Mouse (Mus musculus) c-Kit-positive CD71-positive TER-119-negative erythroid progenitor cells, embryonic 14.5 days (primary cell): ENCODE data around the gene Calm1.
"Not testable (repeated sequence)": the region's sequence is repeated elsewhere in the genome, so short reads cannot be mapped to it uniquely, and the experiment has no call there.

Experiments
- DNase-seq: peaks from one replicate; pipeline ENCODE4 v3.0.0-alpha.2; 2013; ENCODE audit warnings: low read depth

The Calm1 gene

DNA sequence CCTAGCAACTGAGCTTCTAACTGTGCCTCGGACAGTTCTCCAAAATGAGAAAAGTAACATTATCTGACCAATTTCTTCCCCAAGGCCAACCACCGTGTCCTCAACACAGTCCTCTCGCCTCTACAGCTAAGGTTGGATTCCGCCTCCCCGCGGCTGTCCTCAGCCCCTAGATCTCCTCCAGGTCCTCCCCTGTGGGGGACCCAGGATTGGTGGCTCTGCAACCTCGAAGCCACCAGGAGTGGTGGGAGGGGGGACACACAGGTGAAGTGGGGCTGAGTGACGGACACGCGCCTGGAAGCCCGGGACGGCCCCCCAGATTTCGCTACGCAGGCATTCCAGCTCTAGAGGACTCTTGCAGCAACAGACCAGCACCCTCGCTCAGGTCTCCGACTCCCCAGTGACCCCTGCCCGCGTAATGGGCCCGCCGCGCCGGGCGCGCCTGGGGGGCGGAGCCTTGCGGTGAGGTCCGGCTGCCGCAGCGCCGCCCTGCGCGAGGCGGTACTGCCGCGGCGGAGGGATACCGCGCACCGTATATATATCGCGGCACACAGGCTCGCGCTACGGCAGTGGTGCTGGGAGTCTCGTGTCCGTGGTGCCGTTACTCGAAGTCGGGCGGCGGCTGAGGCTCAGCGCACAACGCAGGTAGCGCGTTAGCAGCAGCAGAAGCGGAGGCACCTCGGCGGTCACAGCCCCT lies at the start of gene Calm1:
Gene Calm1, plus strand, starts transcription at position 469 of the 694 bp plus-strand sequence.
- peak; percentile 80 for DNase-seq

DNA sequence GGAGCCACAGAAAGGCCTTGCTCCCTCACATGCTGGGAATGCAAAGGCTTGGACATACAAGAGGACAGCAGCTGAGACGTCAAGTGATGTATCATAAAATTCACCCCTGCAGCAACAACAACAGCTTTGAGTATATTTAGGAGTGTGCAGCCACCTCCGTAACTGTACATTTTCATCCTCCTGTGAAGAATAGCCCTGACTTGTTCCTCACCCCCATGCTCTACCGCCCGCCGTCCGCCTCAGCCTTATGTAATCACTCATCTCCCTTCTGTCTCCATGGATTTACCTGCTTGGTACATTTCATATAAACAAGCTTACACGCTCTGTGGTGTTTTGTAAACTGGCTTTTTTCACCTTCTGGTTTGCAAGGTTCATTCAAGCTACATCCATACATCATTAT lies 46.8 kb upstream of the Calm1 start:
- DNase-seq, result no peak

DNA sequence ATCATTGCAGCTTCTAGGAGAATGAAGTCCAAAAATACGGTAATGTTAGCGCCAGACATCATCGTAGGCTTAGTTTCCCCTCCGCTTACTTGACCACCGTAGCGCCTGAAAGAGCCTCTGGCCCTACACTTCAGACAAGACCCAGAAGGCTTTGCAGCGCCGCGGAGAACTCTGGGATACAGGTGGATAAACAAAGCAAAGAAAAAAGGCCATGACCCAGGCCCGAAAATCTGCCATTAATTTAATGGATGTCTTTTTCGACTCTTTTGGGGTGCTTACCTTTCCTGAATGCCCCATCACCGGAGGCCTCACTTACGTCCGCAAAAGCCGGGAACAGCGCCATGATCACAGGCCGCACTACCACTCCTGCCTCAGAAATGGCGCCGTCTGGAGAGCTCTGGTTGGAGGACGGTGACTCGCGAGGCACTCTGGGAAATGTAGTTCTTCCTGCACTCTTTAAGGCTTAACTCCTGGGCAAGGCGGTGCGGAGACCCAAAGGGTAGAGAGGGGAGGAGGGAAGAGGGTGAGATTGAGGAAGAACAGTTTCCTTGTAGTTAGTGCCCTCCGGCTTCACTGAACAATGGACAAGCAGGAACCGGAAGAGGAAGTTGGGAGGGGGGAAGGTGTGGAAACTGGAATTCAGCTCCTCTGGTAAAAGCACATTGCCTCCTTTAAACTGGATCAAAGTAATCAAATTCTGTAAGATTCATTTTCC lies 39.8 kb upstream of the Calm1 start, which contains the start of gene Nrde2:
Gene Nrde2, minus strand, starts transcription at position 393 of the 715 bp plus-strand sequence.
- DNase-seq, result peak; percentile 89

DNA sequence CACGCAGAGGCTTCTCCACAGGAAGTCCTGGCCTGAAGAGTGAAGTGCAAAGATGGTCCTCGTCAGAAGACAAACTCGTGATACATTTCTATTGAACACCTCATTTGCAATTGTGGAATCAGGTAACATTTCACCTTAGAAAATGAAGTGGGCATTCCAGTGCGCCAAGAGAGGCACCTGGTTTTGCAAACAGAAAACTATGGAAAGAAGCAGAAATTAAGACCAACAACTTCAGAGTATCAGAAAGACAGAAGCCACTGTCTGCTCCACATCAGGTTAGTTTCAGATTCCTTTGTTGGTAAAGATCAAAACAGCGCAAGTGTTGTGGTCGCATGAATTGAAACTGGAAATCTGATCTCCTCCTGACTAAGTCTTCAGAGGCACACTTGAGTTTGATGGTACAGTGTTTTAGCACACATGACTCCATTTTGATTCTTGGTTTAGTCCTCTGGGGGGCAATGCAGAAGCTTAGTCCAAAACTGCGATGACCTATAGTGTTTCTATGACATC lies 34.2 kb upstream of the Calm1 start:
- DNase-seq, result no peak

GRCm38 (mm10) chr12:100166177-100166576 lies 33.1 kb upstream of the Calm1 start:
- no peak for DNase-seq

GRCm38 (mm10) chr12:100166939-100167338 lies 32.3 kb upstream of the Calm1 start:
- no peak for DNase-seq

DNA sequence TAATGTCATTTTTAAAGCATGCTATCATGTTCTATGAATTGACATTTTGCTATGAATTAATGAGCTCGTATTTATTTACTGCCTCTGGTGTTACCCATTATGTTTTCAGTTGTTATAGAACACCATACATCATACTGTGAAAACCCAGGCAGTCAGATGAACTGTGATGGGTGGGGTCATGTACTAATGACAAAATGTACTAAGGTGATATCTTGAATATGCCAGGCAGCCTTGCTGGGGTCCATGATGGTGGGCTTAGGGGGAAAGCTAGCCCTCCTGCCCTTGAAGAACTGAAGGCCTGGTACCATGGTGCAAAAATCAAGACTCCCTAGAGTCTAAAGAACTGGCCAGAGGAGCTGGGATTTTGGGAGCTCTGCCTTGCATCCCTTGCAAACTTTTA lies 31.7 kb upstream of the Calm1 start:
- DNase-seq, result no peak

DNA sequence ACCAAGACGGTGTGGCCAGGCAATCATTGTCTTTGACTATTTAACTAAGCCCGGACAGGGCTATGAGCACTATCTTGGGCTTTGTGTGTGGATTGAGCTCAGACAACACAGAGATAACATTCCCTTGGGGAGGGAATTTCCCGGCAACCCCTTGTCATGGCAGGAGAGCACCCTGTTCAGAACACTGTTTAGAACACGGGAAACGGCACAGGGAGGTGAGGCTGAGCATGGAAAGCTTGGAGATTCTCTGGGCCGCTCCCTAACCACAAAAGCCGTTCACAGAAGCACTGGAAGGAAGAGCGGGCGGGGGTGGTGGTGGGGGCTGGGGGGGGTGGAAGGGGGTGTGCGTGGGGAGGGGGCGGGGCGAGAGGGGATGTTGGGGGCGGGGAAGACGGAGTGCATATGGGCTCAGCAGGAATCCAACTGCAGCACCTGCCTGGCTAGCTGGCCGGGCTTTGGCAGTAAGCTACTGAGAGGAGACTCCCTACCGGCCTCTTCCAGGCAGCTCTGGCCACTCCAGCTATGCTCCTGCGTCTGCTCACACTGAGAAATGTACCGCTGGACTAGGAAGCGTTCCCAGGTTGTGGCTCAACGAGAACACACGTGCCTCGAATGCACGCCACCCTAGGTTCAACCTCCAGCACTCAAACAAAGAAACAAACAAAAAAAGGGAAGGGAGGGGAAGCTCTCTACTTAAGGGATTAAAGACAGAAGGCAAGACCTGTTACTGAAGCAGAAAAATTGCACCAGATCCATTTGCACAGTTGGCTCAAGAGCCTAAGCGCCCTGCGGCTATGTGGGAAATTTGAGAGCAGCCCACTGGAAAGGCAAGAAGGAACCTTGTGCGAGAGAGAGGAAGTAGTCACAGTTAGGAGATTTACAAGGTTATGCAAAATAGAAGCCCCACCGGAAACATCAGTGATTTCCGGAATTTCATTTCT lies 31.0 kb upstream of the Calm1 start:
- no peak for DNase-seq

- no peak for DNase-seq
Observed at GRCm38 (mm10) chr12:100172481-100172880, 26.8 kb upstream of the Calm1 start.

DNA sequence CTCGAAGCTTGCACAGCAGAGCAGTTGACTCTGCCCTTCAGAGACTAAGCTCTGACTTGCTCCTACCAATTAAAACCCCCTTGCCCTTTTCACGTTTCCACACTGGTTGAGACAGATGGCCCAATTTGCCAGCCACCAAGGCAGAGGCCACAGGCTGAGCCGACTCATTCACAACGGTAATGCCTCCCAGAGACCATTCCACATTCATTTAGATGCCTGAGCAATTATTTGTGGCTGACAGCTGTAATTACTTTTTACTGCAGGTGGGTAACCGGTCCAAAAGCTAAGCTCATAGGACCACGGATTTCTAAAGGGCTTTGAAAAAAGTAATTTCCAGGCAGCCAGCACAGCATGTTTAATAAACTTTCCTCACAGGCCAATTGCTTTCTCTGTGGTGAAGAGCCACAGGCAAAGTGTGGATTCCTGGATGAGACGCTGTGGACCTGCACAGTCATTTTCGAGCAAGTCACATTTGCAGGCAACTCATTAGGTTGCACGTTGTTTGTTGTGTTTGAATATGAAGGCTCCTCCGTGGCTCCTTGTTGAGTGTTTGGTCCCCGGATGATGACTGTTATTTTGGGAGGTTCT lies 22.7 kb upstream of the Calm1 start:
- DNase-seq, result no peak

- no peak for DNase-seq
Observed at GRCm38 (mm10) chr12:100178898-100179440, 20.3 kb upstream of the Calm1 start.

DNA sequence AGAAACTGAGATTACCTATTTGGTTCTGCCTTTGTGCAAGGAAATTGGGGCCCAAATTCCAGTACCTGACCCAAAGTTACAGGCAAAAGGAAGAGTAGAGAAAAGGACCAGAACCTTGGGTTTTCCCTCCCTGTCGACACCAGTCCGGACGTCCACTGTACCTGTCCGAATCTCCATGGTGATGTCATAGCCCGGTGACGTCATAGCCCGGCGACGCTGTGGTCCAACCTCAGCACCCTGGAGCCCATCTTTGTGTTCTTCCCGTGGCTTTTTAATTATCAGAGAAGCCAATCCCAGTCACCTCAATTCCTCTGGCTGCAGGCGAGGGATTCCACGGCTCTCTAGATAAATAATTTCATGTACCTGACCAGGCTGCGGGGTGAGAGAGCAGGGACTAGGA lies 18.4 kb upstream of the Calm1 start:
- DNase-seq, result no peak

- DNase-seq, result no peak
Observed at GRCm38 (mm10) chr12:100182676-100183075, 16.6 kb upstream of the Calm1 start.

DNA sequence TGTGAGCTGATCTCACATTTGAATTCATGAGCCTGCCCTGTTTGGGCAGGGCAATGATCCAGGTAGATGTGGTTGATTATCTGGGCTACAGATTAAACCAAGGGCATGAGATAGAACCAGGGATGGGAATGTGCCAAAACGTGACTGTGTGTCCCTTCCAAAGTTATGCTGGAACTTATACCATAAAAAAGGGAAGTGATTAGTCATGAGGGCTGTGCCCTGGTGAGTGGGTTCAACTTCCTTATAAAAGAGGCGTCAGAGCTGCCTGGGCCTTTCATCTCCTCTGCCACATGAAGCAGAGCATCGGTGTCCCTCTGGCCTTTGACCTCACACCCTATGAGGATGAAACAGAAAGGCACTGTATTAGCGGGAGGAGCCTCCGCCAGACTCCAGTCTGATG lies 15.3 kb upstream of the Calm1 start:
- no peak for DNase-seq

GRCm38 (mm10) chr12:100184976-100185375 lies 14.3 kb upstream of the Calm1 start:
- DNase-seq, result not testable (repeated sequence)

- peak; percentile 44 for DNase-seq
Observed at GRCm38 (mm10) chr12:100185897-100186296, 13.3 kb upstream of the Calm1 start.

- peak; percentile 33 for DNase-seq
Observed at GRCm38 (mm10) chr12:100186376-100186775, 12.9 kb upstream of the Calm1 start.

DNA sequence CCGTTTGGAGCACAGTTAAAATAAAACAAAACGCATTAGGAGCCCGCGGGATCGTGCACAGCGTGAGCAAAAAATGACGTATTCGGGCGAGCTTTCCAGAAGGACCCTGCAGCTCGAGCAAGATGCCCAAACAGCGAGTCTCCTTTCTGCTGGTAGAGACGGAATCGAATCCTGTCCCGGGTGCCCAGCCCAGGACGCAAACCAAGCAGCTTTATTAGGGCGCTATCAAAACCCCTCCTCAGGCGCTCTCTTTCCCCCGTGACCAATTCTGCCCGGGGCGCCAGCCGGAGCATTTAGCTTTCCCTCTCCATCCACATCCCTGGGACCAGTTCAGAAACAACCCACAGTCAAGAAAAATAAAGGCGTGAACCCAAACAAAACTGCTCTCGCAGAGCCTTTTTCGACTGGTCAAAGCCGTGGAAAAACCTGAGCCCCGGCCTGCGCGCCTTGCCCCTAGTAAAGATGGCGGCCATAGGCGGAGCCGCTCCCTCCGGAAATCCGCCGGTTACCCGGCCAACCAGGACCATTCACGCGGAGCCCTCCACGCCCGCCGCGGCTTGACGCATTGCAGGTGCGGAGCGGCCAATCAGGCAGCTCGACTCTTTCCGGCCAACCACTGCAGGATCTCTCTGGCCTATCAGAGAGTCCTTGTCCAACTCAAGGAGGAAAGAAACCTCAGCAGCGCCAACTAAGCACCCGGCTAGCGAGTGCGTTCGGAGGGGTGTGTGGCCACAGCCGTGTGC lies 12.1 kb upstream of the Calm1 start:
- peak; percentile 96 for DNase-seq

GRCm38 (mm10) chr12:100187756-100188430 lies 11.3 kb upstream of the Calm1 start:
- no peak for DNase-seq

DNA sequence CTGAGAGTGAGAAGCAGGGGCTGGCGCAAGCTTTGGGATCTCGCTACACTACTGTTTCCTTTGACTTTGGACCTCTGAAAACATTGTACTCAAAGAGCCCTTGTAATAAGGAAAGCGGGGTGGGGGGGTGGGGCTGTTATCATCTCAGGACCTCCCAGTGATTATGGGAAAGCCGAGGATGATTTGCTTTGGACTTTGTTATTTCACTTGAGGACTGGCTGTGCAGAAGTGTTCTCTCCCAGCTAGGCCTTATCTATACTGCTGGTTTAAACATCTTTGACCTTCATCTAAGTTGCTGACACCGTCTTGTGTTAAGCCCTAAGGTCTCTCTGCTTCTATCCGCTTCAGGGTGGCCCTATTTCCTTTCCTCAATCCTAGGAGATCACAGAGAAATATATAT lies 8.4 kb upstream of the Calm1 start:
- no peak for DNase-seq
